Mouse (Mus musculus): ENCODE results near the gene Kdr. TPM values are rescaled to one million over a fixed set of nuclear protein-coding genes. Genes with fewer than 3 reads are reported as not detected.

The Kdr gene
- polyA plus RNA-seq, 1 experiment from 2014 or later, result 23.5 TPM

GRCm38 (mm10) chr5:75900231-75900920, 77.9 kb downstream of the Kdr start:
- H3K27me3 ChIP-seq, result no peaks in the 10 kb centered on the region
- WGBS, result 62% methylated on average over 16 of the region's 16 CpGs
- H3K36me3 ChIP-seq, result no peaks in the 10 kb centered on the region
- ATAC-seq (ENCODE audit: insufficient number of reproducible peaks, insufficient read depth, low FRiP score, low TSS enrichment, low read depth), result no peak
- H3K9ac ChIP-seq (replicated peaks), result no peak overlapping the region
- no peak overlapping the region for H3K4me3 ChIP-seq (replicated peaks)
- H3K27ac ChIP-seq, result no peak overlapping the region
- peaks cover 9% of the 10 kb centered on the region; the same call in 1 of the 2 replicates for H3K4me1 ChIP-seq (replicated peaks)
- no peaks in the 10 kb centered on the region for H3K9me3 ChIP-seq
- H3K4me2 ChIP-seq, result no peak overlapping the region

DNA sequence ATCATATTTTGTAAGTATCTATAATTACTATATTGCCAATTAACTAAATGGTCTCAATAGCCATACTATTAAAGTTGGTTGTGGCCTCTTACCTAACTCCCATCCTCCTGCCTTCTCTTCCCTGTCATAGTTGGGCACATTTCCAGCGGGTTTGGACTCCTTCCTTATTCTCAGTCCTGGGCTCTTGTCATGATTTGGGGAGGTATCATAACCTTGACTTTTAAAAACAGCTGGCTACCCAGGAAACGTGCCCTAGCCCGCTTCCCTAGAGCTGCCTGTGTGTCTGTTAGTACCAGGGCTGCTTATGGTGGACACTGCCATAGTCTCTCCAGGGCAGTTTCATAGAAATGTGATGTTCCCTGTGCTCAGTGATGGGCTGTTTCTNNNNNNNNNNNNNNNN, 82.9 kb downstream of the Kdr start:
- no peak overlapping the region for H3K9ac ChIP-seq (replicated peaks)
- ATAC-seq (ENCODE audit: insufficient number of reproducible peaks, insufficient read depth, low FRiP score, low TSS enrichment, low read depth), result no peak
- H3K27me3 ChIP-seq, result no peaks in the 10 kb centered on the region
- no peak overlapping the region for H3K27ac ChIP-seq
- H3K4me1 ChIP-seq (replicated peaks), result peaks cover 2% of the 10 kb centered on the region; the same call in 1 of the 2 replicates
- H3K4me2 ChIP-seq, result no peak overlapping the region
- no peaks in the 10 kb centered on the region for H3K36me3 ChIP-seq
- no peaks in the 10 kb centered on the region for H3K9me3 ChIP-seq
- no peak overlapping the region for H3K4me3 ChIP-seq (replicated peaks)
- 84% methylated on average over 3 of the region's 3 CpGs for WGBS

DNA sequence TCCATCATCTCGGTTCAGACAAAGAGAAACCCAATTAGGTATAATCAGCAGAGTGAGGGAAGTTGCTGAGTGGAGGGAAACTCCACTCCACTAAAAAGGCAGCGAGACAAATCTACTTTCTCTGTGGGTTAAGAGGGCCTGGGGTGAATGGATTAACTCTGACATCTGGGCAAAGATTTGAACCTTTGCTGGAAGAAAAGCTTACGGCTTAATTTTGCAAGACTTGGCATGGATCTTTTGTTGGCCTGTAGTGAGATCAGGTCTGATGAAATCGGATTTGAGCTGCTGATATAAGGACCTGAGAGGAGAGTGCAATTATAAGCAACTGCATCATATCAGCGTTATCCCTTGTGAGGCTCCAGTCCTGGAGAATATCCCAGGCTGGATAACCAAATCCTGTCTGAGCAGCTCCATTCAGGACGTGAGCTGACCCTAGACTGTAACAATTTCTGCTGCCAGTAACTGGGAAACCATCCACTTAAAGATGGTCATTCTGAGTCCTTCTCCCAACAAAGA, 85.2 kb downstream of the Kdr start:
- ATAC-seq (ENCODE audit: insufficient number of reproducible peaks, insufficient read depth, low FRiP score, low TSS enrichment, low read depth), result no peak
- Histone ChIP-seq H3K9ac (replicated peaks) (no peak overlapping the region), H3K4me1 (replicated peaks) (no peaks in the 10 kb centered on the region), H3K36me3 (no peaks in the 10 kb centered on the region), H3K4me3 (replicated peaks) (no peak overlapping the region), H3K4me2 (no peak overlapping the region), H3K27ac (no peak overlapping the region), H3K9me3 (no peaks in the 10 kb centered on the region), H3K27me3 (no peaks in the 10 kb centered on the region)
- WGBS, result 75% methylated on average over 6 of the region's 6 CpGs

Small RNA genes lying within 50 kb of the gene (microRNA-seq; reads per million reads assigned to microRNA genes)
- gene Gm25374, result not detected

Other genes starting within 250 kb of the Kdr start
- gene Srd5a3, start 161.8 kb upstream of the Kdr start, polyA plus RNA-seq (2016; fragmentation: Nextera tagmentation; extraction: Ambion mirVana), result 28.3 and 31.6 TPM in 2 replicates
- gene Tmem165, start 205.4 kb upstream of the Kdr start, polyA plus RNA-seq (2016; fragmentation: Nextera tagmentation; extraction: Ambion mirVana), result 124 and 133 TPM in 2 replicates

All from limb, embryonic 12.5 days (tissue).